Mouse (Mus musculus) bone marrow, adult 2 months (tissue): ENCODE data around the gene Il17d.

Experiments used
- CTCF ChIP-seq: fragments of 200-500 bp; IDR thresholded peaks from 2 replicates; pipeline ENCODE4 v1.5.1; 2011; ENCODE audit warnings: low read length, control low read depth; ENCODE audit not compliant: control insufficient read depth, insufficient read depth
- POLR2A ChIP-seq: fragments of 200-500 bp; IDR thresholded peaks from 2 replicates; pipeline ENCODE4 v1.6.1; 2011; ENCODE audit warnings: low read depth, mild to moderate bottlenecking, control low read depth, low read length, borderline replicate concordance; ENCODE audit not compliant: control insufficient read depth

DNA sequence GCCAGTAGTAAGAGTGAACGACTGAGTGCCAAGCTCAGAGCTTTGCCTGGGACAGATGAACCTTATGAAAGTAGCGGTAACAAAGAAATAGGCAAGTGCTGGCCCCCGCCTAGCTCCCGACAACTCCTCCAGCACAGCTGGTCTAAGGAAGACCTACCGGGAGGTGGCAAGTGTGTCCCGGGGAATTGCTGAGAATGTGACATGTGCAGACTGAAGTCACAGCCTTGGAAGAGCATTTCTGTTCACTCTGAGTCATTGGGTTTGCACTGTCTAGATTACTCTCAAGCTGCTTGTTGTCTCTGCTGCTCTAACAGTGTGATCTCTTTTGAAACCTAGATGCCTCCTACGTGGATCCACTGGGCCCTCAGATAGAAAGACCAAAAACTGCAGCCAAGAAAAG, 7.6 kb upstream of the Il17d start:
- TF ChIP-seq POLR2A (no peak), CTCF (no peak)
